Mouse (Mus musculus) splenic B cell, adult 2 months (primary cell): Measurements from ENCODE around the gene Grin3a.

Source experiments
- DNase-seq: peaks from one replicate; pipeline ENCODE4 v3.0.0-alpha.2; 2011; ENCODE audit warnings: low read depth, low spot score
- H3K27me3 ChIP-seq: 2 replicates; pipeline ENCODE4 v1.6.1; 2012; ENCODE audit warnings: mild to moderate bottlenecking, low read length, moderate library complexity, mixed read lengths; ENCODE audit not compliant: control insufficient read depth, poor library complexity, insufficient read depth, severe bottlenecking
- H3K36me3 ChIP-seq: 2 replicates; pipeline ENCODE4 v1.6.1; 2012; ENCODE audit warnings: mild to moderate bottlenecking, low read length, moderate library complexity, mixed read lengths; ENCODE audit not compliant: control insufficient read depth, poor library complexity, insufficient read depth, severe bottlenecking

Gene Grin3a

GRCm38 (mm10) chr4:49845612-49845985 is at the start of gene Grin3a:
Gene Grin3a (minus strand): TSS chr4:49845744.
- Histone ChIP-seq H3K36me3 (no peaks in the 10 kb centered on the region), H3K27me3 (no peaks in the 10 kb centered on the region)
- DNase-seq: no peak

- Histone ChIP-seq H3K36me3 (no peaks in the 10 kb centered on the region), H3K27me3 (no peaks in the 10 kb centered on the region)
- DNase-seq: no peak
Observed at GRCm38 (mm10) chr4:49891835-49892301, 46.3 kb upstream of the Grin3a start.

- DNase-seq: no peak
- no peaks in the 10 kb centered on the region for H3K27me3 ChIP-seq
- H3K36me3 ChIP-seq: no peaks in the 10 kb centered on the region
Observed at GRCm38 (mm10) chr4:49877084-49877483, 31.5 kb upstream of the Grin3a start.

GRCm38 (mm10) chr4:49860611-49861010 is 15.1 kb upstream of the Grin3a start:
- DNase-seq: no peak

GRCm38 (mm10) chr4:49844828-49845611 is 524 bp downstream of the Grin3a start:
- DNase-seq: no peak
- Histone ChIP-seq H3K36me3 (no peaks in the 10 kb centered on the region), H3K27me3 (no peaks in the 10 kb centered on the region)

More at GRCm38 (mm10) chr4:49860611-49861010, 15.1 kb upstream of the Grin3a start:
- H3K27me3 ChIP-seq: no peaks in the 10 kb centered on the region
- no peaks in the 10 kb centered on the region for H3K36me3 ChIP-seq

GRCm38 (mm10) chr4:49844274-49844827 is 1.2 kb downstream of the Grin3a start:
- Histone ChIP-seq H3K27me3 (no peaks in the 10 kb centered on the region), H3K36me3 (no peaks in the 10 kb centered on the region)
- no peak for DNase-seq

GRCm38 (mm10) chr4:49843787-49844186 is 1.8 kb downstream of the Grin3a start:
- no peak for DNase-seq
- Histone ChIP-seq H3K36me3 (no peaks in the 10 kb centered on the region), H3K27me3 (no peaks in the 10 kb centered on the region)

- no peak for DNase-seq
Observed at GRCm38 (mm10) chr4:49832035-49832434, 13.5 kb downstream of the Grin3a start.

GRCm38 (mm10) chr4:49813852-49814251 is 31.7 kb downstream of the Grin3a start:
- DNase-seq: no peak
- Histone ChIP-seq H3K36me3 (no peaks in the 10 kb centered on the region), H3K27me3 (no peaks in the 10 kb centered on the region)

More at GRCm38 (mm10) chr4:49832035-49832434, 13.5 kb downstream of the Grin3a start:
- Histone ChIP-seq H3K27me3 (no peaks in the 10 kb centered on the region), H3K36me3 (no peaks in the 10 kb centered on the region)

- Histone ChIP-seq H3K36me3 (no peaks in the 10 kb centered on the region), H3K27me3 (no peaks in the 10 kb centered on the region)
- no peak for DNase-seq
Observed at GRCm38 (mm10) chr4:49806791-49807190, 38.8 kb downstream of the Grin3a start.

- Histone ChIP-seq H3K27me3 (no peaks in the 10 kb centered on the region), H3K36me3 (no peaks in the 10 kb centered on the region)
- DNase-seq: no peak
Observed at GRCm38 (mm10) chr4:49799338-49799737, 46.2 kb downstream of the Grin3a start.

GRCm38 (mm10) chr4:49788971-49789370 is 56.6 kb downstream of the Grin3a start:
- no peak for DNase-seq
- Histone ChIP-seq H3K36me3 (no peaks in the 10 kb centered on the region), H3K27me3 (no peaks in the 10 kb centered on the region)

GRCm38 (mm10) chr4:49742847-49743246 is 102.7 kb downstream of the Grin3a start:
- Histone ChIP-seq H3K36me3 (no peaks in the 10 kb centered on the region), H3K27me3 (no peaks in the 10 kb centered on the region)
- no peak for DNase-seq

GRCm38 (mm10) chr4:49741942-49742341 is 103.6 kb downstream of the Grin3a start:
- Histone ChIP-seq H3K36me3 (no peaks in the 10 kb centered on the region), H3K27me3 (no peaks in the 10 kb centered on the region)
- no peak for DNase-seq
